Mouse (Mus musculus) kidney, embryonic 15.5 days (tissue): ENCODE measurements around the gene Lmf1. TPM values are rescaled to one million over a fixed set of nuclear protein-coding genes. Genes with fewer than 3 reads are reported as not detected.

Source experiments
- ATAC-seq: fragments of 200-750 bp; cut with Nextera tagmentation; replicated peaks from 2 replicates; pipeline ENCODE4 v1.8.0; 2017; ENCODE audit warnings: moderate TSS enrichment; ENCODE audit not compliant: low FRiP score
- H3K27ac ChIP-seq: fragments of 300-500 bp; sonication (generic); 2 replicates; pipeline ENCODE4 v1.5.1; 2015; ENCODE audit warnings: mild to moderate bottlenecking, inconsistent platforms
- H3K27me3 ChIP-seq: fragments of 300-500 bp; sonication (generic); 2 replicates; pipeline ENCODE4 v1.6.1; 2015; ENCODE audit warnings: inconsistent platforms
- H3K36me3 ChIP-seq: fragments of 300-500 bp; sonication (generic); 2 replicates; pipeline ENCODE4 v1.6.1; 2015; ENCODE audit warnings: inconsistent platforms
- H3K4me1 ChIP-seq: fragments of 300-500 bp; sonication (generic); 2 replicates; pipeline ENCODE4 v1.6.1; 2015; ENCODE audit warnings: inconsistent platforms
- H3K4me2 ChIP-seq: fragments of 300-500 bp; sonication (generic); 2 replicates; pipeline ENCODE4 v1.6.1; 2015; ENCODE audit warnings: moderate library complexity, mild to moderate bottlenecking, inconsistent platforms
- H3K4me3 ChIP-seq: fragments of 300-500 bp; sonication (generic); replicated peaks from 2 replicates; pipeline ENCODE4 v1.5.1; 2015; ENCODE audit warnings: mild to moderate bottlenecking, inconsistent platforms
- H3K9ac ChIP-seq: fragments of 300-500 bp; sonication (generic); 2 replicates; pipeline ENCODE4 v1.6.1; 2015; ENCODE audit warnings: mild to moderate bottlenecking, inconsistent platforms
- H3K9me3 ChIP-seq: fragments of 300-500 bp; sonication (generic); replicated peaks from 2 replicates; pipeline ENCODE4 v1.6.1; 2016; ENCODE audit warnings: inconsistent platforms
- WGBS: fragments of 180-500 bp; shearing (Covaris S2); methylation state at CpG from one replicate; pipeline ENCODE4 v1.1.7; 2015; ENCODE audit warnings: mixed read lengths; 5-methylcytosine and 5-hydroxymethylcytosine counted together
- polyA plus RNA-seq: library from polyadenylated mRNA; unstranded; fragments of >200 nt; fragmentation: Nextera tagmentation; extraction: Ambion mirVana; gene quantifications from 2 replicates; pipeline ENCODE4 v1.2.1, GENCODE M21; 2015

Gene Lmf1
- polyA plus RNA-seq, 1 experiment from 2014 or later = 32.1 TPM

- H3K4me2 ChIP-seq = no peak overlapping the region
- no peak for ATAC-seq
- peaks cover 24% of the 10 kb centered on the region for H3K4me1 ChIP-seq
- WGBS = 47% methylated on average over 4 of the region's 4 CpGs
- no peak overlapping the region for H3K27ac ChIP-seq
- H3K27me3 ChIP-seq = peaks cover 14% of the 10 kb centered on the region
- H3K9ac ChIP-seq = no peak overlapping the region
- H3K36me3 ChIP-seq = no peaks in the 10 kb centered on the region
- no peaks in the 10 kb centered on the region for H3K9me3 ChIP-seq
- no peak overlapping the region for H3K4me3 ChIP-seq
These were observed 19.3 kb upstream of the Lmf1 start for GRCm38 (mm10) chr17:25559634-25560033.

DNA sequence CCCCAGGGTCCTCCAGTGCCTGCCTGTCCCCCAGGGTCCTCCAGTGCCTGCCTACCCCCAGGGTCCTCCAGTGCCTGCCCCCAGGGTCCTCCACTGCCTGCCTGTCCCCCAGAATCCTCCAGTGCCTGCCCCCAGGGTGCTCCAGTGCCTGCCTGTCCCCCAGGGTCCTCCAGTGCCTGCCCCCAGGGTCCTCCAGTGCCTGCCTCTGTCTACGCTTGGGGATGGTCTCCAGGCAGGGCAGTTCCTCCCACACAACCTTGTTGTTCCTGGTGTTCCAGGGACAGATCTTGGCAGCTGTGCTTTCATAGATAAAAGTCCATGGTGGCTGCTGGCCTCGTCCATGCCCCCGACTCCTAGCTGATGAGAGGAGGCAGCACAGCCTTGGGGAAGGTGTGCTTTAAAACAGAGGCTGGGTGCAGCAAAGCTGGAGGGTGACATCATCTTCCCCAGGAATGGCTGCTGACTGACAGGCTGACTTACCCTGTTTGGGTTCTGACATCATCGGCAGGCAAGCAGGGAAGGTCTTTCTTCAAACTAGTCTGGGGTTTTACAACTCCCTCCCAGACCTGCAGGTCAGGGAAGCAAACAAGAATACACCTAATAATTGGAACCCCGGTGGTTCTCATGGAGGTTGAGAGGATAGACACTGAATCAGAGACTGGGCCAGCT, 18.2 kb upstream of the Lmf1 start:
- Histone ChIP-seq H3K9ac (no peak overlapping the region), H3K27ac (no peak overlapping the region), H3K4me2 (no peak overlapping the region), H3K4me1 (peaks cover 21% of the 10 kb centered on the region), H3K27me3 (peaks cover 14% of the 10 kb centered on the region), H3K9me3 (no peaks in the 10 kb centered on the region), H3K4me3 (no peak overlapping the region), H3K36me3 (no peaks in the 10 kb centered on the region)
- 44% methylated on average over 5 of the region's 5 CpGs for WGBS
- no peak for ATAC-seq

DNA sequence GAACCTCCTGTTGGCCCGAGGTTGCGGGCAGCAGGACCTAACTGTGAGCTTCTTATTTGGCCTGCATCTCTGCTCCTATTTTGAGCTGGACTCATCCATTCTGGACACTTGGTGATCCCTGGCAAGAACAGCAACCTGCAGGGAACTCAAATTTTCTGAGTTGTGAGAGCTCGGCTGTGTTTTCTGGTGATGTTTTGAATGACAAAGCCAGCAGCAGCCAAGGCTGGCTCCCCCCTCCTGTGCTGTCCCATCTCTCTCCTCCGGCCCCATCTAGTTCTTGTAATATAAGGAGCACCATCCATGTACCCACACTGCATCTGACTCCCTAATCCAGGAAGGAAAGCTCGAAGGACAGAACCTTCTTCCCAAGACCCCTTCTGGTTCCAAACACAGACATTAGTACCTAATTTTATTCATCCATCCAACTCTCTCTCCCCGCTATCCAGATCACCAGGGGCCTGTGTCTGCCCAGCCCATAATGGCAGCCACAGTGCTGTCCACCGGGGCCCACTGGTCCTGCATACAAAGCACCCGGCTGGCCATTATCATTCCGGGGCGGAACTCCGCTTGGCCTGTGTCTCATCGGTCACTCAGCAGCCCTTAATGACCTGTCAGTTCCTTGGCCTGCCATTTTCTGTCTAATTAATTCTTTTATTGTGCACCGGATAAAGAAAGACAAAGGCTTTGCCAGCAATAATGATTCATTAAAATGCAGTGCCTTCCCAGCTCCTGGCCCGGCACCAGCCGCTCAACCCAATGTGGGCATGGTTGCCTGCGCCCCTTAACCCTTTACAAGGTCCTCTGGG, 17.5 kb upstream of the Lmf1 start:
- no peaks in the 10 kb centered on the region for H3K36me3 ChIP-seq
- no peak overlapping the region for H3K4me2 ChIP-seq
- 72% methylated on average over 16 of the region's 16 CpGs for WGBS
- H3K27ac ChIP-seq = no peak overlapping the region
- peaks cover 14% of the 10 kb centered on the region for H3K4me1 ChIP-seq
- no peaks in the 10 kb centered on the region for H3K9me3 ChIP-seq
- no peak for ATAC-seq
- no peak overlapping the region for H3K4me3 ChIP-seq
- peaks cover 16% of the 10 kb centered on the region for H3K27me3 ChIP-seq
- no peak overlapping the region for H3K9ac ChIP-seq

DNA sequence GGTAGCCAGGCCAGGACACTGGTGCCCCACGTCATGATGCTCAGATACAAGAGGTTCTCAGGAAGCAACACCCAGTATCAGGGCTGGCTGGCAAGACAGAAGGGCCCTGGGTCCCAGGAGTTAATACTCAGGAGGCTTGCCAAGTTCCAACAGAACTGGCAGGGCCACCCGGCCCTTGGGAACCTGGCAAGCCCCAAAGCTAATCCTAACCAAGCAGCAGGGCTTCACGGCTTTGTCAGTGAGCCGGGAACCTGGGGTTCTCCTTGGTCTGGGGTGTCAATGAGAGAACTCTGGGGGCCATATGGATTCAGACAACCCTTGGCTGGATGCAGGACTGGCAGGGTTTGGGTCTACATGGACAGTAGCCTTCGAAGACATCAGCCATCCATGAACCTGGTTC, 14.4 kb upstream of the Lmf1 start:
- H3K27ac ChIP-seq = no peak overlapping the region
- no peak overlapping the region for H3K4me2 ChIP-seq
- no peaks in the 10 kb centered on the region for H3K36me3 ChIP-seq
- no peak overlapping the region for H3K9ac ChIP-seq
- H3K9me3 ChIP-seq = no peaks in the 10 kb centered on the region
- H3K4me1 ChIP-seq = peaks cover 22% of the 10 kb centered on the region
- peaks cover 28% of the 10 kb centered on the region for H3K27me3 ChIP-seq
- WGBS = 85% methylated on average over 5 of the region's 5 CpGs
- ATAC-seq = no peak
- H3K4me3 ChIP-seq = no peak overlapping the region

- H3K27me3 ChIP-seq = peaks cover 36% of the 10 kb centered on the region
- no peak for ATAC-seq
- H3K27ac ChIP-seq = no peak overlapping the region
- H3K4me2 ChIP-seq = no peak overlapping the region
- no peak overlapping the region for H3K9ac ChIP-seq
- 26% methylated on average over 6 of the region's 6 CpGs for WGBS
- H3K4me3 ChIP-seq = no peak overlapping the region
- peaks cover 29% of the 10 kb centered on the region for H3K4me1 ChIP-seq
- no peaks in the 10 kb centered on the region for H3K9me3 ChIP-seq
- no peaks in the 10 kb centered on the region for H3K36me3 ChIP-seq
These were observed 13.6 kb upstream of the Lmf1 start for GRCm38 (mm10) chr17:25565244-25565643.

DNA sequence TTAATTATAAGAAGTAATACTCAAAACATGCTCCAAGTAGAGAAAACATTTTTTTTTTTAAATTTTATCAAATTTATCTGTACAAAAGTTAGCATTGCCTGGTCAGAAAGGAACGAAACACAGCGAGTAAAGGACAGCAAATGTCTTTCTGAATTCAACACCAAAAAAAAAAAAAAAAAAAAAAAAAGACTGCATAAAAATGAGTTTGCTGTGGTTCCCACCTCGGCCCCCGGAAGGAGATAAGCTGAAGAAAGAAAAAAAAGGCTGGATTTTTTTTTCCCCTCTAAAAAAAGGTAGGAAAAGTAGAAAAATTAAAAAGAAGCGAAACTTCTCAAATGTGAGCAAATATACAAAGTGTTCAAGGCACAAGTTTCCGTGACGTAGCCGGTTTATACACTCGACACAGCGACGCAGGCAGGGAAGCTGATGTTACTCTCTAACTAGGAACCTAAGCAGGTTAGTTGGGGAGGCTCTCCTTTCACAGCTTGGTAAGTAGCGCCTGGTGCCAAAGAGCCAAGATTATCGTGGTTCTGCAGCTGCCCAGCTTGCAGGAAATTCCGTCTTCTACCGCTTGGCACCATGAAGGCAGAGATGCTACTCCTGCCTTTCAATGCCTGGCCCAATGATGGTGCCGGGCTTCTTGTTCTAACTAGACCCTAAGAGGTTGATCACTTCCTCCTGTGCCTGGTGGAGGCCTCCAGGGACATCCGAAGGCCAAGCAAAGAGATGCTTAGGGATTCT, 12.9 kb upstream of the Lmf1 start:
- Histone ChIP-seq H3K4me1 (peaks cover 37% of the 10 kb centered on the region), H3K27me3 (peaks cover 38% of the 10 kb centered on the region), H3K9me3 (no peaks in the 10 kb centered on the region), H3K36me3 (no peaks in the 10 kb centered on the region), H3K27ac (no peak overlapping the region), H3K4me3 (no peak overlapping the region), H3K9ac (no peak overlapping the region), H3K4me2 (no peak overlapping the region)
- 80% methylated on average over 17 of the region's 17 CpGs for WGBS
- ATAC-seq = no peak

DNA sequence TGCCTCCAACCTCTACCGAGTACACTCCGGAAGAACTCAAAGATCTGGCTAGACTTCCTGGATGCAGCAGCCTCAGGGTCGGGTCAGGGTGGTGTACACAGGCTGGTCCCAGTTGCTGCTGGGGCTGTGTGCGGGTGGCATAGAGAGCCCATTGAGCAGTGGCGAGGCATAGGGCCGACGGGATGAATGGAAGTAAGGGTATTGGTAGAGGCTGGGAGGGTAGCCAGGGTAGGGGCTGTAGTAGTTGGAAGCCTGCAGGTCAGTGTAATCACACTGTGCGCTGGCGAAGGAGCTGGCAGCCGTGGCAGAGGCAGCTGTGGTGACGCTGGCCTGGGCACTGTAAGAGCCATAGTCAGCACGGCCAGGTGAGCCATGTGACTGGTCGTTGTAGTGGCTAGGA, 11.6 kb upstream of the Lmf1 start:
- no peak overlapping the region for H3K4me3 ChIP-seq
- no peak overlapping the region for H3K27ac ChIP-seq
- peaks cover 42% of the 10 kb centered on the region for H3K27me3 ChIP-seq
- ATAC-seq = no peak
- WGBS = 86% methylated on average over 13 of the region's 13 CpGs
- no peaks in the 10 kb centered on the region for H3K36me3 ChIP-seq
- peaks cover 43% of the 10 kb centered on the region for H3K4me1 ChIP-seq
- H3K9me3 ChIP-seq = no peaks in the 10 kb centered on the region
- H3K4me2 ChIP-seq = peak overlapping the region; percentile 96; the same call in 1 of the 2 replicates
- H3K9ac ChIP-seq = no peak overlapping the region

DNA sequence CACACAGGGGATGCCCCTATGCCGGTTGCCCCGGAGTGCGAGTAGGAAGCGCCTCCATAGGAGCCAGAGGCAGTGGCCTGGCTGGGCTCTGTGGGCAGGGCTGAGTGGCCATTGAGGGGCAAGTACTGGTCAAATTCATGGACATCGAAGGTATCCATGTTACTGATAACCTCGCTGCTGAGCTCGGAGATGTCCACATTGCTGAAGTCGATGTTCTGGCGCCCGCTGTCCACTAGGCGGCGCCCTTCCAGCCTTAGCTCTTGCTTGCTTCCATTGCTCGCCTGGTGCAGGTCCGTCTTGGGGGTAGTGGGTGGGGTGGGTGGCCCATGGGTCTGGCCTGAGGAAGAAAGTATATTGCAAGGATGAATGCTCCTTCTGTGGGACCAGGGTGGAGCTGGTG, 11.1 kb upstream of the Lmf1 start:
- Histone ChIP-seq H3K27ac (no peak overlapping the region), H3K4me2 (peak overlapping the region; percentile 96), H3K36me3 (no peaks in the 10 kb centered on the region), H3K4me1 (peaks cover 43% of the 10 kb centered on the region), H3K27me3 (peaks cover 47% of the 10 kb centered on the region), H3K4me3 (no peak overlapping the region; the same call in 1 of the 2 replicates), H3K9me3 (no peaks in the 10 kb centered on the region), H3K9ac (no peak overlapping the region)
- ATAC-seq = no peak
- WGBS = 25% methylated on average over 14 of the region's 14 CpGs

- H3K27me3 ChIP-seq = peaks cover 52% of the 10 kb centered on the region
- H3K9ac ChIP-seq = no peak overlapping the region
- H3K36me3 ChIP-seq = no peaks in the 10 kb centered on the region
- H3K27ac ChIP-seq = no peak overlapping the region
- peak overlapping the region; percentile 96 for H3K4me2 ChIP-seq
- ATAC-seq = no peak
- peaks cover 43% of the 10 kb centered on the region for H3K4me1 ChIP-seq
- peak overlapping the region; percentile 53 for H3K4me3 ChIP-seq
- no peaks in the 10 kb centered on the region for H3K9me3 ChIP-seq
- WGBS = 37% methylated on average over 10 of the region's 10 CpGs
These were observed 10.7 kb upstream of the Lmf1 start for GRCm38 (mm10) chr17:25568206-25568605.

DNA sequence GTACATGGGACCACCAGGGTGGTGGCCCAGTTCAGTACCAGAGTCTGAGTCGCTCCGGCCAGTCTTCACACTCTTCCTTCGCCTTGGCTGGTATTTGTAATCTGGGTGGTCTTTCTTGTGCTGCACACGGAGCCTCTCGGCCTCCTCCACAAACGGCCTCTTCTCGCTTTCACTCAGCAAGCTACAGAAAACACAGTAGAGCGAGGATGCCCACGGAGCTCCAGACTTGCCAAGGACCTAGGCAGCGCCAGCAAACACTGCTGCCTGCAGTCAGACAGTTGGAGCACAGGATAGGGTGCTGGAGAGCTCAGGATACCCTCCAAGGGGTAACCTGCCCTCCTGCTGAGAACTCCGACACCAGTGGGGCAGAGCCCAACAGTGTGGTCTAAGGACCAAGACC, 10.0 kb upstream of the Lmf1 start:
- Histone ChIP-seq H3K9me3 (no peaks in the 10 kb centered on the region), H3K9ac (no peak overlapping the region), H3K36me3 (no peaks in the 10 kb centered on the region), H3K4me2 (peak overlapping the region; percentile 96), H3K4me1 (peaks cover 43% of the 10 kb centered on the region), H3K27ac (no peak overlapping the region), H3K4me3 (peak overlapping the region; percentile 53), H3K27me3 (peaks cover 53% of the 10 kb centered on the region)
- WGBS = 65% methylated on average over 11 of the region's 11 CpGs
- no peak for ATAC-seq

- ATAC-seq = peak; percentile 41
- no peak overlapping the region for H3K27ac ChIP-seq
- H3K27me3 ChIP-seq = peaks cover 62% of the 10 kb centered on the region
- H3K9me3 ChIP-seq = no peaks in the 10 kb centered on the region
- no peaks in the 10 kb centered on the region for H3K36me3 ChIP-seq
- H3K4me3 ChIP-seq = peak overlapping the region; percentile 53
- H3K4me2 ChIP-seq = peak overlapping the region; percentile 96
- H3K9ac ChIP-seq = peak overlapping the region; percentile 56
- H3K4me1 ChIP-seq = peaks cover 43% of the 10 kb centered on the region
- WGBS = 3% methylated on average over 54 of the region's 54 CpGs
These were observed 8.8 kb upstream of the Lmf1 start for GRCm38 (mm10) chr17:25569833-25570647.
